Mouse (Mus musculus) heart, postnatal 0 days (tissue): ENCODE data around the gene Rab23.

Source experiments
- CTCF ChIP-seq: IDR thresholded peaks from 2 replicates; pipeline ENCODE4 v1.5.1; 2016; ENCODE audit warnings: antibody characterized with exemption, control low read depth, low read depth
- EP300 ChIP-seq: IDR thresholded peaks from 2 replicates; pipeline ENCODE4 v1.6.1; 2016; ENCODE audit warnings: antibody characterized with exemption, low read depth

GRCm38 (mm10) chr1:33719733-33720225 lies at the start of gene Rab23:
- TF ChIP-seq CTCF (no peak), EP300 (no peak)
